Mouse (Mus musculus): Measurements from ENCODE around the gene Zfhx3.

DNA sequence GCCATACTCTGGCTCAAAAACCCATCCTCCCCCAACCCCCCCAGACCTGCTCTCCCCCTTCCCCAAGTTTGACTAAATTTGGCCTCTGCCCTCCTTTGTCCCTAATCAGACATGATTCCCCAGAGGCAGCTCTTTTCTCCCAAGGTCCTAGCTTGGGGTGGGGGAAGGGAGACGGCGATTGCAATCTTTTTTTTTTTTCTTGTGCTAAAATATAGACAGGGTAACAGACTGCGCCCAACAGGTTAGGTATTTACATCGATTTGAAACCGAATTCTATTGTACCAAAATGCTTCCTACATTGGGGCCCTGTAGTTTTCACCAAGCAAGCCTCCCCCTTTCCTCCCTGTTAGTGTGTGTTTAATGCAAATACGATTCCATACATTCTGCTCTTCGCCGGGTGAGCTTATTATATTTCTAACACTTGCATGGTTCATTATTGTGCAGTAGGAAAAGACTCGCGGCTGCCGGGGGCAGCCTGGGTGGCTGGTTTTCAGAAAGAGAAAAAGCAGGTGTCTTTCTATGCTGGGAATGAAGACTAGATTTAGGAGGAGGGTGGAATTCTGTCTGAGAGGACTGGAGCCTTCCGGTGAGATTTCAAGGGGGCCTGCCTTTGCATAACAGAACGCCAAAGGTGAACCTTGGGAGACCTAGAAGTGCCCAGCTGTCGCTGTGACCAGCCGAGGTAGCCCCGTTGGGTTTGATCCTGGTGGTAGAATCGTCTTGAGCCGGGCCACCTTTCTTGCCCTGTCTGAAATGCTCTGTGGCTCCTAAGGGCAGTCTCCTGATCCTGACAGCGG, 771.1 kb downstream of the Zfhx3 start:
- no peak for TF ChIP-seq EP300 (IDR thresholded peaks at IDR 0.05)
- TF ChIP-seq CTCF (IDR thresholded peaks at IDR 0.05), result no peak
